Mouse (Mus musculus): ENCODE measurements around the gene St14.

- no peak for TF ChIP-seq CTCF (IDR thresholded peaks at IDR 0.05; ENCODE audit: extremely low read depth, insufficient read depth, insufficient read length, insufficient replicate concordance)
- no peak for TF ChIP-seq POLR2A (IDR thresholded peaks at IDR 0.05; ENCODE audit: low read depth, low read length)
These were observed 44.3 kb upstream of the St14 start for GRCm38 (mm10) chr9:31175978-31176377.
